Mouse (Mus musculus) hindbrain, embryonic 11.5 days (tissue): Measurements from ENCODE around the gene Umps. TPM values are rescaled to one million over a fixed set of nuclear protein-coding genes. Genes with fewer than 3 reads are reported as not detected.

ENCODE experiments used
- ATAC-seq: fragments of 200-750 bp; cut with Nextera tagmentation; 2 replicates; pipeline ENCODE4 v1.8.0; 2017; ENCODE audit warnings: mild to moderate bottlenecking, moderate TSS enrichment, moderate library complexity; ENCODE audit not compliant: low FRiP score
- DNase-seq: peaks from one replicate; pipeline ENCODE4 v3.0.0-alpha.2; 2015; ENCODE audit warnings: low spot score
- H3K27ac ChIP-seq: fragments of 300-500 bp; sonication (generic); 2 replicates; pipeline ENCODE4 v1.5.1; 2014; ENCODE audit warnings: mild to moderate bottlenecking, low read depth, low read length
- H3K27me3 ChIP-seq: fragments of 300-500 bp; sonication (generic); 2 replicates; pipeline ENCODE4 v1.6.1; 2014; ENCODE audit warnings: mild to moderate bottlenecking, low read length, moderate library complexity, mixed read lengths; ENCODE audit not compliant: control insufficient read depth, insufficient read depth
- H3K36me3 ChIP-seq: fragments of 300-500 bp; sonication (generic); 2 replicates; pipeline ENCODE4 v1.6.1; 2014; ENCODE audit warnings: mild to moderate bottlenecking, low read length, moderate library complexity, mixed read lengths; ENCODE audit not compliant: control insufficient read depth, insufficient read depth
- H3K4me1 ChIP-seq: fragments of 300-500 bp; sonication (generic); replicated peaks from 2 replicates; pipeline ENCODE4 v1.6.1; 2014; ENCODE audit warnings: low read length, mixed read lengths; ENCODE audit not compliant: control insufficient read depth, insufficient read depth
- H3K4me2 ChIP-seq: fragments of 300-500 bp; sonication (generic); replicated peaks from 2 replicates; pipeline ENCODE4 v1.6.1; 2014; ENCODE audit warnings: mild to moderate bottlenecking, low read depth, low read length
- H3K4me3 ChIP-seq: fragments of 300-500 bp; sonication (generic); 2 replicates; pipeline ENCODE4 v1.5.1; 2014; ENCODE audit warnings: low read depth, low read length
- H3K9ac ChIP-seq: fragments of 300-500 bp; sonication (generic); 2 replicates; pipeline ENCODE4 v1.6.1; 2014; ENCODE audit warnings: low read depth, low read length
- H3K9me3 ChIP-seq: fragments of 300-500 bp; sonication (generic); 2 replicates; pipeline ENCODE4 v1.6.1; 2016; ENCODE audit warnings: low read length; ENCODE audit not compliant: control insufficient read depth
- WGBS: fragments of 180-500 bp; shearing (Covaris S2); extraction: QIAGEN DNeasy Blood & Tissue Kit; methylation state at CpG from one replicate; pipeline ENCODE4 v1.1.7; 2014; 5-methylcytosine and 5-hydroxymethylcytosine counted together
- polyA plus RNA-seq: library from polyadenylated mRNA; unstranded; fragments of >200 nt; fragmentation: Nextera tagmentation; extraction: Ambion mirVana; gene quantifications from 2 replicates; pipeline ENCODE4 v1.2.1, GENCODE M21; 2014

Gene Umps
- polyA plus RNA-seq, 1 experiment from 2014 or later, result 55.5 TPM

GRCm38 (mm10) chr16:33930785-33931184 lies 36.1 kb downstream of the Umps start:
- 90% methylated on average over 6 of the region's 6 CpGs for WGBS
- Histone ChIP-seq H3K4me3 (no peak overlapping the region), H3K36me3 (no peaks in the 10 kb centered on the region), H3K27ac (no peak overlapping the region), H3K4me2 (no peak overlapping the region), H3K4me1 (no peaks in the 10 kb centered on the region), H3K27me3 (no peaks in the 10 kb centered on the region), H3K9ac (no peak overlapping the region), H3K9me3 (no peaks in the 10 kb centered on the region)
- no peak for ATAC-seq
- DNase-seq, result no peak

GRCm38 (mm10) chr16:33928788-33929462 lies 37.9 kb downstream of the Umps start:
- 87% methylated on average over 9 of the region's 9 CpGs for WGBS
- no peak for DNase-seq

GRCm38 (mm10) chr16:33927263-33927824 lies 39.5 kb downstream of the Umps start:
- no peaks in the 10 kb centered on the region for H3K36me3 ChIP-seq
- DNase-seq (no peak), ATAC-seq (no peak)
- H3K9me3 ChIP-seq, result no peaks in the 10 kb centered on the region
- H3K4me3 ChIP-seq, result no peak overlapping the region
- H3K27ac ChIP-seq, result no peak overlapping the region
- H3K4me2 ChIP-seq, result no peak overlapping the region
- H3K4me1 ChIP-seq, result no peaks in the 10 kb centered on the region
- 88% methylated on average over 6 of the region's 6 CpGs for WGBS
- no peaks in the 10 kb centered on the region for H3K27me3 ChIP-seq
- H3K9ac ChIP-seq, result no peak overlapping the region

More at GRCm38 (mm10) chr16:33928788-33929462, 37.9 kb downstream of the Umps start:
- H3K9ac ChIP-seq, result no peak overlapping the region
- H3K27ac ChIP-seq, result no peak overlapping the region
- no peaks in the 10 kb centered on the region for H3K4me1 ChIP-seq
- no peak overlapping the region for H3K4me2 ChIP-seq
- no peaks in the 10 kb centered on the region for H3K9me3 ChIP-seq
- H3K27me3 ChIP-seq, result no peaks in the 10 kb centered on the region
- no peaks in the 10 kb centered on the region for H3K36me3 ChIP-seq
- H3K4me3 ChIP-seq, result no peak overlapping the region
- no peak for ATAC-seq

DNA sequence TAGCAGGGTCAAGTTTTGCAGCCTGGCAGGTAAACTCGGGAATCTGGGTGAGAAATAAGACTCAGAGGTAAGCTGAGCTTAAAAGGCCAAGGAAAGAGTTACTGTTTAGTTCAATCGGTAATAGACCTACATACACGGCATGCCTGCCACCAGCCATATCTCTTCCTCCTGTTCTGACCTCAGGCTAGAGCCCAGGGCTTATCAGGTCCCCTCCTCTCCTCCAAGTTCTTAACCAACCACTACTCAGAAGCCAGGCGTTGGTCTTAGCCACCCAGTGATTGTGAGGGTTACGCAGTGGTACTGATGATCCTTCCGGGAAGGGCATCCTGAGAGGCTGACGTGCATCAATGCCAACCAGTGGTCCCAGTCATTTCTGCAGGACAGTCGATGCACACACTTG lies 43.1 kb downstream of the Umps start:
- no peak for ATAC-seq
- DNase-seq, result no peak
- WGBS, result 89% methylated on average over 8 of the region's 8 CpGs

GRCm38 (mm10) chr16:33923001-33923316 lies 43.9 kb downstream of the Umps start:
- Histone ChIP-seq H3K4me3 (no peak overlapping the region), H3K27me3 (no peaks in the 10 kb centered on the region), H3K27ac (no peak overlapping the region), H3K36me3 (no peaks in the 10 kb centered on the region), H3K9ac (no peak overlapping the region), H3K9me3 (no peaks in the 10 kb centered on the region), H3K4me2 (no peak overlapping the region), H3K4me1 (no peaks in the 10 kb centered on the region)
- WGBS, result 81% methylated on average over 5 of the region's 5 CpGs
- ATAC-seq (no peak), DNase-seq (no peak)

More for the DNA sequence above, 43.1 kb downstream of the Umps start:
- no peaks in the 10 kb centered on the region for H3K9me3 ChIP-seq
- H3K4me2 ChIP-seq, result no peak overlapping the region
- H3K36me3 ChIP-seq, result no peaks in the 10 kb centered on the region
- H3K4me1 ChIP-seq, result no peaks in the 10 kb centered on the region
- no peak overlapping the region for H3K27ac ChIP-seq
- H3K9ac ChIP-seq, result no peak overlapping the region
- H3K4me3 ChIP-seq, result no peak overlapping the region
- H3K27me3 ChIP-seq, result no peaks in the 10 kb centered on the region

DNA sequence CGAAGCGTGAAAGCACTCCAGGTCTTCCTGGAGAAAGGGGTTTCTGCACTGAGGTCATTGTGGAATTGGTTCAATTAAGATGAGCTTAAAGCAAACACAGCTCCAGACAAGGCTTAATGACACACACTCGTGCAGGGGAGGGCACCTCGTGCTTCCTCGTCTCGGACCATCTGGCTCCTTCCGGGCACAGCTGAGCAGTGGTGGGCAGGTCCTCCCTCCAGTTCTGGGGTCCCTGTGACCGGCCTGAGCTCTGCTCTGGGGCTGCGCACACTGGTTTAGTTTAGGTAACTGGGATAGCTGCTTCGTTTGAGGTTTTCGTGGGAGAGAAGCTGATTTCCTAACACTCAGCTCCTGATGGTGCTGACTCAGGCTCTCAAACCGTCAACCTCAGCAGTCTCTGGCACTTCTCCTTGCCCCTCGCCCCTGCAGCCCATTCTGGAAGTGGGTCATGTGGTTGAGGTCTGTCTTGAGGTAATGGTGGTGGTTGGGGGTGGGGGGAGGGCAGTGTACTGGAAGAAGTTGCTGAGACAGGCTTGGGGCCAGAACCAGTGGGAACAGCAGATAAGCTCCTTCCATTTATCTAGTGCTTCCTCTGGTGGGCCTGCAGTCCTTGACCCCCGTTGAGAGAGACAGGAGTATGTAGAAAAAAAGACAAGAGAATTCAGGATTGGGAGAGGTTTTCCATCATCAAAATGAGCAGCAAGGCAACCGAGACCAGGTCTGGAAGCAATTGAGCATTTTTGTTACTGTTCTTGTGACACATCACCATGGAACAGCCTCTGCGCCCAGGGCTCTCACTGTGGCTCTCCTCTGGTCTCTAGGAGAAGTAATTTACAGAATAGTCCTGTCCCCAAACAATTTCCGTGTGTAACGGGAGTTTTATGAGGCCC lies 44.5 kb downstream of the Umps start:
- no peak overlapping the region for H3K27ac ChIP-seq
- H3K36me3 ChIP-seq, result no peaks in the 10 kb centered on the region
- H3K4me2 ChIP-seq, result no peak overlapping the region
- no peak overlapping the region for H3K9ac ChIP-seq
- H3K4me1 ChIP-seq, result no peaks in the 10 kb centered on the region
- no peaks in the 10 kb centered on the region for H3K9me3 ChIP-seq
- no peak for DNase-seq
- H3K27me3 ChIP-seq, result no peaks in the 10 kb centered on the region
- no peak for ATAC-seq
- WGBS, result 62% methylated on average over 18 of the region's 18 CpGs
- H3K4me3 ChIP-seq, result no peak overlapping the region

DNA sequence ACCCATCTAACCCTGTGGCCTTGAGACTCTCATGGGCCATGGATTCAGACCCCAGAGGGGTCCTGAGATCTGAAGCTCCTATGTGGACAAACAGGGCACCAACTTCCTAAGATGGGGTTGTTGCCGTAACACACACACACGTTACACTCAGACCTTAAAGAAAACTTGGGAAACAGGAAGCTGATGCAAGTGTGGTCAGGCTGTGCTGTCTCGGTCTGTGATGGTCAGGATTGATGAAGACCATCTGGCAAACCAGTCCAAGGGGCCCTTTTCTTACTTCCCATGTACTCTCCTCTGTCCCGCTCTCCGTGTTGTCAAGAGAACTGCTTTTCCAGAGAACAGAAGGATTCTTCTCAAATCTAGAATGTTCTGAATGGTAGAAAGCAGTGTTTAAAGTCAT lies 45.3 kb downstream of the Umps start:
- no peaks in the 10 kb centered on the region for H3K36me3 ChIP-seq
- no peak for ATAC-seq
- H3K9me3 ChIP-seq, result no peaks in the 10 kb centered on the region
- no peaks in the 10 kb centered on the region for H3K27me3 ChIP-seq
- no peak for DNase-seq
- no peak overlapping the region for H3K9ac ChIP-seq
- no peak overlapping the region for H3K27ac ChIP-seq
- 80% methylated on average over 5 of the region's 5 CpGs for WGBS
- no peak overlapping the region for H3K4me2 ChIP-seq
- H3K4me1 ChIP-seq, result no peaks in the 10 kb centered on the region
- no peak overlapping the region for H3K4me3 ChIP-seq

GRCm38 (mm10) chr16:33917926-33918325 lies 48.9 kb downstream of the Umps start:
- H3K9ac ChIP-seq, result no peak overlapping the region
- no peaks in the 10 kb centered on the region for H3K36me3 ChIP-seq
- 86% methylated on average over 5 of the region's 5 CpGs for WGBS
- no peaks in the 10 kb centered on the region for H3K9me3 ChIP-seq
- no peaks in the 10 kb centered on the region for H3K4me1 ChIP-seq
- DNase-seq (no peak), ATAC-seq (no peak)
- H3K4me3 ChIP-seq, result no peak overlapping the region
- H3K4me2 ChIP-seq, result no peak overlapping the region
- no peak overlapping the region for H3K27ac ChIP-seq
- no peaks in the 10 kb centered on the region for H3K27me3 ChIP-seq
